Mouse (Mus musculus) heart, embryonic 10.5 days (tissue): ENCODE measurements at regions not wholly inside any gene's neighbourhood (a gene's known extent, or its start where the extent isn't known, plus 50 kb on each side); places are given as distances from the start of the nearest gene placed in this dataset.
A peak's percentile ranks its signal among the peaks of the same experiment; 100 is the strongest.

Experiments used
- DNase-seq: peaks from one replicate; pipeline ENCODE4 v3.0.0-alpha.2; 2017; ENCODE audit warnings: low spot score
- H3K27ac ChIP-seq: fragments of 300-500 bp; sonication (generic); 2 replicates; pipeline ENCODE4 v1.5.1; 2016; ENCODE audit warnings: mild to moderate bottlenecking
- H3K27me3 ChIP-seq: fragments of 300-500 bp; sonication (generic); 2 replicates; pipeline ENCODE4 v1.6.1; 2016; ENCODE audit warnings: mild to moderate bottlenecking; ENCODE audit not compliant: poor library complexity, insufficient read depth, severe bottlenecking
- H3K36me3 ChIP-seq: fragments of 300-500 bp; sonication (generic); 2 replicates; pipeline ENCODE4 v1.6.1; 2016; ENCODE audit warnings: mild to moderate bottlenecking, moderate library complexity
- H3K4me1 ChIP-seq: fragments of 300-500 bp; sonication (generic); 2 replicates; pipeline ENCODE4 v1.6.1; 2016; ENCODE audit warnings: mild to moderate bottlenecking
- H3K4me3 ChIP-seq: fragments of 300-500 bp; sonication (generic); 2 replicates; pipeline ENCODE4 v1.5.1; 2016; ENCODE audit warnings: mild to moderate bottlenecking, moderate library complexity
- H3K9me3 ChIP-seq: fragments of 300-500 bp; sonication (generic); 2 replicates; pipeline ENCODE4 v1.6.1; 2016; ENCODE audit warnings: mild to moderate bottlenecking, moderate library complexity
- WGBS: fragments of 180-500 bp; shearing (Covaris S2); methylation state at CpG from one replicate; pipeline ENCODE4 v1.1.7; 2016; 5-methylcytosine and 5-hydroxymethylcytosine counted together

DNA sequence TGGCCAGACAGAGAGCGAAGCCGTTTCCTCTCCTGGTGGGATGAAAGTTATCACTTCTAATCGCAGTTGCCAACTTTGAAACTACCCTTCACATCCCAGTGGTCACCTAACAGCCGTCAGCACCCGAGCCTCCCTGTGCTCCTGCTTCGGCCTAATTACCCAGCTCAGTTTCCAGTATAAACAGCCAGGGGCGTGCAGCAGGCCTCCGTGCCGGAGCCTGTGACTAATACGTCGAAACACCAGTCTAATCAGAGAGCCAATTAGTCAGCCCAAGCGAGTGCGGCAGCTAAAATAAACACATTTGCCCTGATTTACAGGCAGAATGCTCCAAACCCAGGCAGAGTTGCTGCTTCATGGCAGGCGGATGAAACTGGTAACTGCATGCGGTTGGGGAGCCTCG is 312.1 kb upstream of the Zdhhc25 start:
- WGBS: 44% methylated on average over 16 of the region's 16 CpGs
- no peak for DNase-seq
- H3K9me3 ChIP-seq: no peaks in the 10 kb centered on the region
- no peaks in the 10 kb centered on the region for H3K4me1 ChIP-seq
- peaks cover 19% of the 10 kb centered on the region for H3K27me3 ChIP-seq
- no peaks in the 10 kb centered on the region for H3K36me3 ChIP-seq
- H3K4me3 ChIP-seq: no peak overlapping the region
- no peak overlapping the region for H3K27ac ChIP-seq

- H3K27ac ChIP-seq: no peak overlapping the region
- H3K27me3 ChIP-seq: peaks cover 19% of the 10 kb centered on the region
- no peaks in the 10 kb centered on the region for H3K36me3 ChIP-seq
- DNase-seq: no peak
- WGBS: 39% methylated on average over 3 of the region's 3 CpGs
- no peaks in the 10 kb centered on the region for H3K9me3 ChIP-seq
- no peaks in the 10 kb centered on the region for H3K4me1 ChIP-seq
- no peak overlapping the region for H3K4me3 ChIP-seq
These were observed 311.4 kb upstream of the Zdhhc25 start for GRCm38 (mm10) chr15:88288696-88289095.

- Histone ChIP-seq H3K4me1 (no peaks in the 10 kb centered on the region), H3K9me3 (no peaks in the 10 kb centered on the region), H3K4me3 (no peak overlapping the region), H3K27me3 (peaks cover 19% of the 10 kb centered on the region), H3K36me3 (no peaks in the 10 kb centered on the region), H3K27ac (no peak overlapping the region)
- WGBS: 21% methylated on average over 20 of the region's 20 CpGs
- DNase-seq: no peak
These were observed 309.2 kb upstream of the Zdhhc25 start for GRCm38 (mm10) chr15:88290740-88291363.

DNA sequence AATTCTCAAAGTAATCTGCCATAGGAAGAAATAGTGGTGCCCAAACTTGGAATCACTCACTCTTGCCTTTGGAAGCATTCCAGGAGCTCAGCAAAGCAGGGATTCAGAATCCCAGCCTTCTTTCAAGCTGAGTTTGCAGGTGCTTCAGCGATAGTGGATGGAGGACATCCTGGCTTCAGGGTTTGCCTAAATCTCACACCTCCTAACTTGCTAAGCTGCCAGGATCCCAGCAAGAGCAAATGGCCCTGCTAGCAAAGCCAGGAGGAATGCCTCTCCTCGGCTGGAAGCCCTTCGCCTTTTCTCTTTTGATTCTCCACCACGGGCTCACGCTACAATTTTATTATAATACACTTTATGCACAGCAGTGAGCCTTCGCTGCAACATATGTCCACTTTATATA is 301.0 kb upstream of the Zdhhc25 start:
- 43% methylated on average over 6 of the region's 6 CpGs for WGBS

GRCm38 (mm10) chr15:88311158-88311557 is 288.9 kb upstream of the Zdhhc25 start:
- Histone ChIP-seq H3K36me3 (no peaks in the 10 kb centered on the region), H3K27ac (no peak overlapping the region), H3K9me3 (no peaks in the 10 kb centered on the region), H3K4me3 (no peak overlapping the region), H3K27me3 (no peaks in the 10 kb centered on the region), H3K4me1 (no peaks in the 10 kb centered on the region)
- WGBS: 65% methylated on average over 8 of the region's 8 CpGs
- no peak for DNase-seq

More for the DNA sequence above, 301.0 kb upstream of the Zdhhc25 start:
- Histone ChIP-seq H3K4me1 (no peaks in the 10 kb centered on the region), H3K4me3 (no peak overlapping the region), H3K36me3 (no peaks in the 10 kb centered on the region), H3K27ac (no peak overlapping the region), H3K9me3 (no peaks in the 10 kb centered on the region), H3K27me3 (no peaks in the 10 kb centered on the region)
- DNase-seq: no peak

GRCm38 (mm10) chr15:88314810-88315459 is 285.2 kb upstream of the Zdhhc25 start:
- 64% methylated on average over 12 of the region's 12 CpGs for WGBS
- no peaks in the 10 kb centered on the region for H3K9me3 ChIP-seq
- no peaks in the 10 kb centered on the region for H3K4me1 ChIP-seq
- no peaks in the 10 kb centered on the region for H3K27me3 ChIP-seq
- DNase-seq: no peak
- H3K27ac ChIP-seq: no peak overlapping the region
- H3K36me3 ChIP-seq: no peaks in the 10 kb centered on the region
- no peak overlapping the region for H3K4me3 ChIP-seq

DNA sequence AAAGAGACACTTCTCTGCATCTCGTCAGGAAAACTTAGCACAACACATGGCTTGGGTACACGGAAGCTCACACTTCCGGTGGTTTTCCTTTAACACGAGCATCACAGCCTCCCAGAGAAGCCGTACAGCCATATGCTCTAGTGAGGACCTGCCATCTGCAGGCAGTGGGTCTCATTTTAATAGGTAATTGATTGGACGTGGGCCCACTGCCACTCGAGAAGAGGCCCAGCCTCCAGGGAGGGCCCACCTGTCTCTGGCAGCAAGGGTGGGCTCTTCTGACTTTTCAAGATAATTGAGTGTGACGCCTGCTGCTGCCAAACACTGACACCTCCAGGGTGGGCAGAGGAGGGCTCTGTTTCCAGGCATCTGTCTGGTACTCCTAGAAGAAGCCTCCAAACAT is 282.1 kb upstream of the Zdhhc25 start:
- H3K27ac ChIP-seq: no peak overlapping the region
- no peak overlapping the region for H3K4me3 ChIP-seq
- H3K27me3 ChIP-seq: no peaks in the 10 kb centered on the region
- no peaks in the 10 kb centered on the region for H3K36me3 ChIP-seq
- H3K9me3 ChIP-seq: no peaks in the 10 kb centered on the region
- H3K4me1 ChIP-seq: no peaks in the 10 kb centered on the region
- 62% methylated on average over 8 of the region's 8 CpGs for WGBS
- no peak for DNase-seq

DNA sequence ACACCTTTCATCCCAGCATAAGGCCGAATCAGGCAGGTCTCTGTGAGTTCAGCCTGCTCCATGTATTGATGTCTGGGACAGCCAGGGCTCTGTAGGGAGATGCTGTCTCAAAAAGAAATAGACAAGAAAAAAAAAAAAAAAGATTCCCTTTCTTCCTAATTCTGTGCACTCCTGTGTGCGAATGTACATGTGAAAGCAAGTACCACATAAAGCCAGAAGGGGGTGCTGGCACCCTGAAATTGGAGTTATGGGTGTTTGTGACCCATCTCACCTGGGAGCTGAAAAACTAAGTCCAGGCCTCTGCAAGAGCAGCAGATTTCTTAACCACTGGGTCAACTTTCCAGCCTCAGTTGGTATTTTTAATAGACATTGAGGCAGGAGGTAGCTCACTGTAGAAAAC is 280.6 kb upstream of the Zdhhc25 start:
- H3K9me3 ChIP-seq: no peaks in the 10 kb centered on the region
- H3K36me3 ChIP-seq: no peaks in the 10 kb centered on the region
- 72% methylated on average over 2 of the region's 2 CpGs for WGBS
- no peak for DNase-seq
- H3K4me3 ChIP-seq: no peak overlapping the region
- no peaks in the 10 kb centered on the region for H3K27me3 ChIP-seq
- no peaks in the 10 kb centered on the region for H3K4me1 ChIP-seq
- H3K27ac ChIP-seq: no peak overlapping the region

- Histone ChIP-seq H3K36me3 (no peaks in the 10 kb centered on the region), H3K9me3 (no peaks in the 10 kb centered on the region), H3K4me3 (no peak overlapping the region), H3K27me3 (no peaks in the 10 kb centered on the region), H3K27ac (no peak overlapping the region), H3K4me1 (no peaks in the 10 kb centered on the region)
- 84% methylated on average over 16 of the region's 16 CpGs for WGBS
- DNase-seq: peak; percentile 20
These were observed 276.3 kb upstream of the Zdhhc25 start for GRCm38 (mm10) chr15:88323584-88324375.

DNA sequence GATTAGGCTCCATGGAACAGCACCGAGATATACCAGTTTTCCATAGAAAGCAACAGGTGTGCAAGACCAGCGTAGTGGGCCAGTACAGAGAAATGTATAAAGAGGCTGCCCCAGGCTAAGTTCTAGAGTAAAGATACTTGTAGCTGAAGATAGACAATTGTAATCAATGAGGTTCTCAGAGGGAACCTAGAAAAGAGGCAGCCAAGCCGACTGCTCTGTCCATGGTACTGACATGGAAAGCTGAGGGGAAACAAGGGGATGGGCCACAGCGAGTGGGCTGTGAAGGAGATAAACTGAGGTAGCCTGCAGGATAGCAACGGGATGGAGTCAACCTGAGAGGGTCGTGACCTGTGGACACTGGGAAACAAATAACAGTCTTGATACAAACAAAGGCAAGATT is 275.0 kb upstream of the Zdhhc25 start:
- peak; percentile 64 for DNase-seq
- Histone ChIP-seq H3K4me1 (no peaks in the 10 kb centered on the region), H3K27ac (no peak overlapping the region), H3K4me3 (no peak overlapping the region), H3K9me3 (no peaks in the 10 kb centered on the region), H3K27me3 (no peaks in the 10 kb centered on the region), H3K36me3 (no peaks in the 10 kb centered on the region)
- 49% methylated on average over 6 of the region's 6 CpGs for WGBS

DNA sequence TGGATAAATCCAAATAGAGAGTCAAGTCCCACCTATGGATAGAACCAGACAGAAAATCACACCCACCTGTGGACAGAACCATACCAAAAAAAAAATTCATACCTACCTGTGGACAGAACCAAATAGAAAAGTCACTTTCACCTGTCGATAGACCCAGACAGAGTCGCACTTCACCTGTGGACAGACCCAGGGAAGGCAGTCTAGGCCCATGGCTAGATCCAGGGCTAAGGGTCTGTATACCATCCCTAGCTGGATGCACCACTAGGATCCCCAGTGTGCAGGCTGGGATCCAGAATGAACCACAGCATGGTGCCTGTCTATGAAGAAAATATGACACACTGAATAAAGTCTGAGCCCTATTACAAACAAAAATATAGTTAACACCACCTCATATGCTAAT is 246.9 kb upstream of the Zdhhc25 start:
- Histone ChIP-seq H3K27me3 (no peaks in the 10 kb centered on the region), H3K4me1 (no peaks in the 10 kb centered on the region), H3K27ac (no peak overlapping the region), H3K4me3 (no peak overlapping the region), H3K9me3 (no peaks in the 10 kb centered on the region), H3K36me3 (no peaks in the 10 kb centered on the region)
- 90% methylated on average over 2 of the region's 2 CpGs for WGBS
- no peak for DNase-seq

GRCm38 (mm10) chr15:88360375-88361035 is 239.6 kb upstream of the Zdhhc25 start:
- 45% methylated on average over 12 of the region's 12 CpGs for WGBS

DNA sequence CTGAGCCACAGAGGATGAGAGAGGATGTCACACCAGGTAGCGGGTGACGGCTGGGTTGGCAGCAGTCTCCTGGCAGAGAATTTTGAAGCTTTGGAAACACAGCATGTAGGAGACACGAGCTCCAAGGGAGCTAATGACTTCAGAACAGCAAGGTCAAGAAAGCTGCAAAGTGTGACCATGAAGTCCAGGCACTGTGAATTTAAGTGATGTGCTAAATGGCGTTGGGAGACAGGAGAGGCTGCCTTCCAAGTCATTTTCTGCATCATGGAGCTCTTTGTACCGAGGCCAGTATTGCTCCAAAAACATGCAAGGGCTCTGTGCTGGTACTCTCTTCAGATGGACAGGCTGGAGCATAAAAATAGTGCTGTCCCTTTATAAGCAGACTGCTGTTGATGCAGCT is 238.8 kb upstream of the Zdhhc25 start:
- no peaks in the 10 kb centered on the region for H3K36me3 ChIP-seq
- no peak overlapping the region for H3K4me3 ChIP-seq
- 64% methylated on average over 5 of the region's 5 CpGs for WGBS
- H3K4me1 ChIP-seq: no peaks in the 10 kb centered on the region
- H3K27me3 ChIP-seq: 0 out of 2 replicates have a peak, but pooled peaks cover 5% of the 10 kb centered on the region
- DNase-seq: no peak
- H3K9me3 ChIP-seq: no peaks in the 10 kb centered on the region
- H3K27ac ChIP-seq: no peak overlapping the region

More at GRCm38 (mm10) chr15:88360375-88361035, 239.6 kb upstream of the Zdhhc25 start:
- no peak for DNase-seq
- Histone ChIP-seq H3K36me3 (no peaks in the 10 kb centered on the region), H3K4me3 (no peak overlapping the region), H3K27me3 (0 out of 2 replicates have a peak, but pooled peaks cover 5% of the 10 kb centered on the region), H3K4me1 (no peaks in the 10 kb centered on the region), H3K9me3 (no peaks in the 10 kb centered on the region), H3K27ac (no peak overlapping the region)
